Mouse (Mus musculus): ENCODE results near the gene Asna1.

DNA sequence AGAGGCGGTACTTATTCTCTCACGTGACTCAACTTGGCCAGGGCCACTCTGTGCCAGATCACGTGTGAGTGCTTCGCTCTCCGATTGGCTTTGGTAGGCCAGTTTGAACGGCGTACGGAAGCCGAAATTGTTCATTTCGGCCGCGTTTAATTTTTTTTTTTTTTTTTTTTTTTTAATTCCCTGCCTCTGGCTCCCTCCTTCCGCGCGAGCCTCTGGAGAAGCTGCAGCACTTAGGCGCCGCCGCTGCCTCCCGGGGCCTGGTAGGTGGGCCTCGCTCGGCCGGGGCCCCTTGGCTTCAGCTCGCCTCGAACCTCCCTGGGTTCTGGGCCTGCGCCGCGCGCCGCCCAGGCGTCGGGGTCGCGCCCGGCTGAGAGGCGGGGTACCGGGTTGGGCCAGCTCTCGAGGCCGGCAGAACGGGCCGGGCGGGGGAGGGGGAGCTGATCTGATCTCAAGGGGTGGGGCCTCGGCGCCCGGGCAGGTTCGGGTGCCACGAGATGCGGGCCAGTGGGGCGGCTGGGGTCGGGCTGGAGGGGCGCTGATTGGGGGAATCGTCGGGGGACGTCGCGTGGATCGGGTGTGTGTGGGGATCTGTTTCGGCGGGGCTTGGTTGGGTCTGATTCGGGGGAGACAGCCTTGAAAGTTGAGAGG, 11.8 kb upstream of the Asna1 start, which contains the start of gene Tnpo2:
- TF ChIP-seq CTCF (IDR thresholded peaks at IDR 0.05) (no peak), EP300 (IDR thresholded peaks at IDR 0.05) (peak; percentile 71)
